Mouse (Mus musculus) megakaryocyte, embryonic 14.5 days (primary cell): Measurements from ENCODE around the gene Golgb1.

ENCODE experiments used
- FLI1 ChIP-seq: IDR thresholded peaks from 2 replicates; pipeline ENCODE4 v1.6.1; 2012; ENCODE audit warnings: low read length, inconsistent platforms, mixed read lengths
- GATA1 ChIP-seq: IDR thresholded peaks from 3 replicates; pipeline ENCODE4 v1.6.1; 2012; ENCODE audit warnings: mixed read lengths, low read length, inconsistent platforms, borderline replicate concordance

DNA sequence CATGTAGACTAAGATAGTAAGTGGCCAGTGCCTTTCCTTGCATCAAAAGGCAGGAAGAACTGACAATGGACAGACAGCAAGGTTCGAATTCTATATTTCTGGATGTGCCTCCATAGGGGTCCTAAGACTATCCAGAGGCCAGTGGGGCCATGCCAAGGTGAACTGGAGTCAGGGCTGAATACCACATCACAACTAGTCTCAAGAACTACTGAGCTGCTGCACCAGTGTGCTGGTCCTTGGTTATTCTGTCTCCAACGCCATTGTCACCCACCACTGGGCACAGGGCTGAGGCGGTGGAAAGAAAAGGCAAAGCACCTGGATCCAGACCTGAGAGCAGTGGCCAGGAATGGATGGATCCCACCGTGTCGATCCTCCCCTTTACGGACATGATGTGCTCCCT is 57.6 kb downstream of the Golgb1 start:
- no peak for TF ChIP-seq GATA1
- TF ChIP-seq FLI1: no peak
